In genomic region chr2:101580977-101581376, GRCm38 (mm10) we compare ENCODE assay signal across 24 mouse cellular contexts. TPM values are rescaled to one million over a fixed set of nuclear protein-coding genes. Genes with fewer than 3 reads are reported as not detected.
"Had no signal": no experiment of that assay in that cellular context is flagged by ENCODE, and none has a peak within 500 bp of the region (broad histone marks: within the 10 kb centered on the region; RNA-seq: fewer than 3 reads in every experiment).

No protein-coding gene starts in this region.

- H3K4me2 ChIP-seq: lung, embryonic 14.5 days; midbrain, embryonic 13.5 days; neural tube, embryonic 13.5 days; stomach, embryonic 15.5 days had no signal

- H3K4me3 ChIP-seq: megakaryocyte, embryonic 14.5 days; midbrain, embryonic 10.5 days; midbrain, embryonic 13.5 days; myocyte; neural tube, embryonic 13.5 days; stomach, embryonic 15.5 days had no signal

- ATAC-seq: intestine, postnatal 0 days; liver, postnatal 0 days; lung, postnatal 0 days; midbrain, embryonic 13.5 days; midbrain, embryonic 16.5 days had no signal

- H3K27ac ChIP-seq: kidney, postnatal 0 days; liver, embryonic 14.5 days; macrophage; midbrain, embryonic 10.5 days; midbrain, embryonic 13.5 days; neural tube, embryonic 13.5 days; stomach, embryonic 15.5 days had no signal

- DNase-seq: kidney, adult 2 months; kidney, postnatal 36 days; left cerebral cortex, postnatal 4 days; liver, postnatal 0 days; lung, embryonic 14.5 days; right cerebral cortex, postnatal 25 days; spleen, adult 18-20 months had no signal

- H3K4me1 ChIP-seq: midbrain, embryonic 10.5 days; midbrain, embryonic 13.5 days; neural tube, embryonic 13.5 days; stomach, embryonic 15.5 days had no signal

- H3K27me3 ChIP-seq: megakaryocyte, embryonic 14.5 days; midbrain, embryonic 13.5 days; neural tube, embryonic 13.5 days; stomach, embryonic 15.5 days had no signal

- H3K36me3 ChIP-seq: midbrain, embryonic 10.5 days; midbrain, embryonic 13.5 days; neural tube, embryonic 13.5 days; stomach, embryonic 15.5 days had no signal

- H3K9me3 ChIP-seq: megakaryocyte, embryonic 14.5 days; midbrain, embryonic 10.5 days; midbrain, embryonic 13.5 days; neural tube, embryonic 13.5 days; stomach, embryonic 15.5 days had no signal

- H3K9ac ChIP-seq: liver, embryonic 14.5 days; liver, postnatal 0 days; lung, embryonic 14.5 days; midbrain, embryonic 13.5 days; neural tube, embryonic 13.5 days; stomach, embryonic 15.5 days had no signal

RNA-seq across cellular contexts. Expression of gene Rag2, which starts 43.5 kb away (rescaled TPM):
- total RNA-seq: layer of hippocampus, postnatal 14 days; left cerebral cortex, adult 8-10 months; left cerebral cortex, postnatal 14 days; left cerebral cortex, postnatal 4 days; monocyte, adult 5-6 weeks; neutrophil, adult 5-6 weeks had no signal
- polyA plus RNA-seq: intestine, postnatal 0 days; kidney, adult 2 months; kidney, postnatal 0 days; lung, embryonic 14.5 days; macrophage; midbrain, embryonic 10.5 days; midbrain, embryonic 13.5 days; myocyte had no signal
